Mouse (Mus musculus) kidney, adult 2 months (tissue): ENCODE measurements around the gene Slc9a9.

Experiments
- CTCF ChIP-seq: fragments of 200-500 bp; conservative IDR thresholded peaks from 2 replicates; pipeline ENCODE4 v1.5.1; 2011; ENCODE audit warnings: low read depth, mild to moderate bottlenecking, control low read depth, low read length, moderate library complexity, mixed read lengths; ENCODE audit not compliant: insufficient read depth, insufficient read length
- POLR2A ChIP-seq: fragments of 200-500 bp; IDR thresholded peaks from one replicate; pipeline ENCODE4 v1.6.1; 2011; ENCODE audit warnings: low read depth, low read length, control low read depth

GRCm38 (mm10) chr9:94969131-94969530, 299.4 kb downstream of the Slc9a9 start:
- TF ChIP-seq CTCF (no peak), POLR2A (no peak)
